Mouse (Mus musculus) spleen, postnatal 4 days (tissue): Measurements from ENCODE around the gene Uchl4.
"Not testable (repeated sequence)": the region's sequence is repeated elsewhere in the genome, so short reads cannot be mapped to it uniquely, and the experiment has no call there.

Source experiments
- DNase-seq, 2 experiments: peaks; one replicate each; pipeline ENCODE4 v3.0.0; 2022; ENCODE audit warnings: low spot score in 2 of 2

Gene Uchl4

GRCm38 (mm10) chr9:64234768-64235435 is at the start of gene Uchl4:
Gene Uchl4 (plus strand): TSS chr9:64235201.
- DNase-seq: no peak

DNA sequence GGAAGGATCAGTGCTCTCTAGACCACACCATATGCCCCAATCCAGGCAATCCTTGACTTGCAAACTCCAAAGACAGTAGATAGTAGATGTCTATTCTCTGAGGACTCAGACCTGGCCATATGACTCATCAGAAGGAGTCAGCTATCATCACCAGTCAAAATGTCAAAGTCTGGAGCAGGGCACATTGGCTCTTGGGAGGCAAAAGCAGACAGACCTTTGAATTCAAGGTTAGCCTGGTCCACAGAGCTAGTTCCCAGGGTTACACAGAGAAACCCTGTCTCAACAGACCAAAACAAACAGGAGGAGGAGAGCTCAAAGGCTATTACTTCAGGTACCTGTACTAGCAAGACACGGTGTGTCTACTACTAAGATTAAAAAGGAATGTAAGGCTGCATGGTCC is 41.1 kb upstream of the Uchl4 start:
- no peak for DNase-seq

DNA sequence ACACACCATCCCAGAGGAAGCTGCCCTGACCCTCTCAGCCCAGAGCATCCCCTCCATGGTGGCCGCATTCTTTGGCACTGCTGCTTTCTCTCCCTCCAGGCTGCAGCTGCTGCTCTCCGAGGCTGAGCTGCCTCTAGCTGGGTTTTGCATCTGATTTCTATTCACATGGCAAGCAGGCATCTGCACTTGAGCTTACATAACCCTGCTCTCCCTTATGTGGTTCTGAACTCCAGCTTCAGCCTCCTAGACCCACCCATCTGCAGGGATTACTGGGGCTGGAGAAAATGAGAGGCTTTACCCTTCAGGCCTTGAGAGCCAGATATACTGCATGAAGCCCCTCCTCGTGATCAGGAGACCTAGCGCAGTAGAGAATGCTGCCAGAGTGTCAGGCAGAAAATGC is 39.4 kb upstream of the Uchl4 start:
- DNase-seq: no peak

DNA sequence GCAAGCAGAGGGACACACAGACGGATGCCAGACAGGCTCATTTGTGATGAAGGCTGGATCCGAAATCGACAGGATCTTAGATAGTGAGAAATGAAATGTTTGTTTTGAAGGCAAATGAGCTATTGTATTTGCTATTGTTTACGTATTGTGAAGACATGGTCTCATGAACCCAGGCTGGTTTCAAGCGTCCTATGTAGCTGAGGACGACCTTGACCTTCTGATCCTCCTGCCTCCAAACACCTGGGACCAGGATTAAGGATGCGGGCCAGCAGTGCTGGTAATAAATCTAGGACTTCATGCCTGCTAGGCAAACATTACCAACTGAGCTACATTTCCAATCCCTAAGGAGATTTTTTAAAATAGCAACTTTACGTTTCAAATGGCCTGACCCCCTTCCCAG is 37.5 kb upstream of the Uchl4 start:
- no peak for DNase-seq

- DNase-seq: no peak
Measured at GRCm38 (mm10) chr9:64198068-64198762, 36.8 kb upstream of the Uchl4 start.

DNA sequence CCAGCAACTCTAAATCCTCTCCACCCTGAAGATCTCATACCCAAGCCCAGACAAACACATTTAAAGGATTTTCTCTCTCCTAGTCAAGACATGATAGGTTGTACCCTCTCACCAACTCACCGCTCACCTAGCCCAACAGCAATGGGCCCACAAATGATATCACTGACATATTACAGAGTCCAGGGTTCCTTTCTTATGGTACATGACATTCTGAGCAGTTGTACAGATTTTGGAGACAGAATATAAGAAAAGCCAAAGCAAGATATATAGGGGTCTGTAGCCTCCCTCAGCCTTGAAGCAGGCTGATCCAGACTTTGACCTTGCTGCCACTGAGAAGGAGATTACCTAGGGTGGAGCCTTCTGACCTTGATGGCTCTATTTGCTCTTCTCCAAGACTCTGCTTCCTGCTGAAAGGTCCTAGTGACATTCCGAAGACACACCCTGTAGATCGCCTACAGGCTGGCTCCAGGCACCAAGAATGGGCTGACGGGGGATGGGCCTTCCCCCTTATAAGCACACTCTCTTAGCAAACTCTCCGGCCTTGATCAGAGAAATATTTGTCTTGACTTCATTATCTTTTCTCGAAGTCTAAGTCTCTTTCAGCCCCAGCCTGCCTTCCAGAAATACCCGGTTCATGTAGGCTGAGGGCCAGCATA is 36.1 kb upstream of the Uchl4 start:
- not testable (repeated sequence) for DNase-seq

DNA sequence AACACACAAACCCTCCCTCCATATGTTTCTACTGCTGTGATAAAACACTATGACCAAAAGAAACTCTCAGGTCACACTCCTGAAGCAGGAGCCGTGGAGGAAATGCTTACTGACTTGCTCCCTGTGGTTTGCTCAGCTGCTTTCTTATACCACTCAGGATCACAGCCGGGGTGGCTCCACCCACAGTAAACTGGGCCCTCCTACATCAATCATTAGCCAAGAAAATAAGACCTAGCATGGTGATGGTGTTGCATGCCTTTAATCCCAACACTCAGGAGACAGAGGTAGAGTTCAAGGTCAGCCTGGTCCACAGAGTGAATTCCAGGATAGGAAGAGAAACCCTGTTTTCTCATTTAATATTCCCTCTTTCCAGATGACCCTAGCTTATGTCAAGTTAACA is 35.1 kb upstream of the Uchl4 start:
- no peak for DNase-seq

DNA sequence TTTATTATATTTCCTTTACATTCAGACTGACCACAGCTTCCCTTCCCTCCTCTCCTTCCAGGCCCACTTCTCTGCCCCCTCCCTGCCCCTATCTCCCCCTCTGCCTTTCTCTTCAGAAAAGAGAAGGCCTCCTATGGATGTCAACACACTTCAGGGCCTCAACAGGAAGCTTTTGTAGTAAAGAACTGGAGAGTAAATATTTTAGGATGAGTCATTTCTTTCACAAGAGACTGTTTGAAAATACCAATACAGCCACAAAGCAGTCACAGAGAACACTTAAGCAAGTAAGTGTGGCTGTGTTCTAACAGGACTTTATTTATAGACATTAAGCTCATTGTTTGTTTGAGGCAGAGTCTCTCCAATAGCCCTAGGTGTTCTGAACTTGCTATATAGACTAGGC is 32.7 kb upstream of the Uchl4 start:
- no peak for DNase-seq

DNA sequence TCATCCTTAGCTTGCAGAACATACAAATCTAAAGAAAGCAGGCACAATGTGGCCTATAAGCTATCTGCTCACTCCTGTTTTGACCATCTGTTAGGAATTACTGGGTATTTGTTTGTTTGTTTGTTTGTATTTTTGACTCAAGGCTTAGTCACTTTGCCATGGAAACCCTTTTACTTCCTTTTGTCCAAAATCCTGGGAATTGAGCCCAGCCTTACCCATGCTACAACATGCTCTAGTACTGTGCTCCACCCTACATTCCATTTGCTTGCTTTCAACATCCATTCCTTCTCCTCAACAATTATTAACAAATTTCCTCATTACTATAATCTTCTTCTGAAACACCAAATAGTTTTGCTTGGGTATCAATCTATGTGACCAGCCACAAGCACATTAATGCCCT is 32.1 kb upstream of the Uchl4 start:
- no peak for DNase-seq

- DNase-seq: no peak
Measured at GRCm38 (mm10) chr9:64207509-64208084, 27.4 kb upstream of the Uchl4 start.

DNA sequence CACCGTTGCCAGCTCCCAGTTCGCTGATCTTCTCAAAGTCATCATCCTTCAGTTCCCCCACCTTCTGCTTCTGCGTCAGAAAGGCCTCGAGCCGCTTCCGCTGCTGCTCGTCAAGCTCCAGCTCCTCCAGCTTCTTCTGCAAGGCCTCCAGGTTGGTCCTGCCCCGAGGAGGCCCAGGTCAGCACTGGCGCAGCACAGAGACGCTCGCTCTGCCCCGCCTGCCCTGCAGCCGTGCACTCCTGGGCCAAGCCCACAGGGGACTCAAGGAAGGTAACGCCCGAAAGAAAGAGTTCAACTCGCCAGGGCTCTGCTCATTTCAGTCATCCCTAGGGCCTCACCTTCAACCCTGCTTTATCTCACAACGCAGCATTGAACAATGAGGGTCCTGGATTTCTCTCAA is 20.5 kb upstream of the Uchl4 start:
- no peak for DNase-seq

GRCm38 (mm10) chr9:64216090-64216489 is 18.9 kb upstream of the Uchl4 start:
- DNase-seq: no peak

- DNase-seq: no peak
Measured at GRCm38 (mm10) chr9:64216641-64217040, 18.4 kb upstream of the Uchl4 start.

GRCm38 (mm10) chr9:64217887-64218286 is 17.1 kb upstream of the Uchl4 start:
- DNase-seq: no peak

- no peak for DNase-seq
Measured at GRCm38 (mm10) chr9:64219305-64219704, 15.7 kb upstream of the Uchl4 start.

GRCm38 (mm10) chr9:64219772-64220420 is 15.1 kb upstream of the Uchl4 start:
- no peak for DNase-seq

- DNase-seq: no peak
Measured at GRCm38 (mm10) chr9:64220603-64221002, 14.4 kb upstream of the Uchl4 start.

- DNase-seq: no peak
Measured at GRCm38 (mm10) chr9:64221480-64221879, 13.5 kb upstream of the Uchl4 start.

- no peak for DNase-seq
Measured at GRCm38 (mm10) chr9:64222098-64222497, 12.9 kb upstream of the Uchl4 start.

- DNase-seq: no peak
Measured at GRCm38 (mm10) chr9:64225805-64226204, 9.2 kb upstream of the Uchl4 start.

GRCm38 (mm10) chr9:64227736-64228135 is 7.3 kb upstream of the Uchl4 start:
- DNase-seq: no peak

GRCm38 (mm10) chr9:64228972-64229371 is 6.0 kb upstream of the Uchl4 start:
- DNase-seq: no peak
